Mouse (Mus musculus) liver, adult 2 months (tissue): ENCODE results near the gene Epdr1.

Experiments
- CTCF ChIP-seq: fragments of 200-500 bp; IDR thresholded peaks from 2 replicates; pipeline ENCODE4 v1.5.1; 2011; ENCODE audit warnings: low read depth, low read length, control low read depth
- POLR2A ChIP-seq: fragments of 200-500 bp; IDR thresholded peaks from 2 replicates; pipeline ENCODE4 v1.6.1; 2011; ENCODE audit warnings: low read length, control low read depth; ENCODE audit not compliant: insufficient read depth; ENCODE audit errors: extremely low read depth

DNA sequence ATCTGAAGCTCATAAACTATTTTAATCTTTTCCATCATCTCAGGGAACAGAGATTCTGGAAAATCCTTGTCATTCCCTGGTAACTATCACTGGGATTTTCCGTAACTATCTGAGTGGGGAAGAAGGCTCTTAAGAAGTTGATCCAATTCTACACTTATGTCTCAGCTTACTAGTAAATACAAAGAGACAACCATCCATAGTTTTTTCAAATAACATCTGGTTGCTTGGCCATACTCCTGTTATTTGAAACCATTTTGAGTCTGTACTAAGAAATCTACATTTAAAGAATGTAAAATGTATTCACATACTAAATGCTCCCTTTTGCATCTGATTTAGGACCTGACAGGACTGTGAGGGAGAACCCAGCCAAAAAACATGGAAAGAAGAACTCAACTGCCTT is 6.3 kb downstream of the Epdr1 start:
- TF ChIP-seq CTCF (no peak), POLR2A (no peak)
